Mouse (Mus musculus): ENCODE measurements around the gene Npm3.

Gene Npm3

GRCm38 (mm10) chr19:45753551-45753950, 4.2 kb upstream of the Npm3 start:
- no peak for DNase-seq (ENCODE audit: low spot score in 2 of 2)

- no peak for DNase-seq (ENCODE audit: low spot score in 2 of 2)
These were observed 2.5 kb upstream of the Npm3 start for GRCm38 (mm10) chr19:45751881-45752280.

- no peak for DNase-seq (ENCODE audit: low spot score in 2 of 2)
These were observed 624 bp downstream of the Npm3 start for GRCm38 (mm10) chr19:45748691-45749242.

- DNase-seq (ENCODE audit: low spot score in 2 of 2) = no peak
These were observed 1.2 kb downstream of the Npm3 start for GRCm38 (mm10) chr19:45748206-45748605.

- DNase-seq (ENCODE audit: low spot score in 2 of 2) = peak; percentile 31 to 92
These were observed 2.1 kb downstream of the Npm3 start for GRCm38 (mm10) chr19:45747028-45747867.

- peak in 1 of 2 experiments; percentile 72 for DNase-seq (ENCODE audit: low spot score in 2 of 2)
These were observed 3.0 kb downstream of the Npm3 start for GRCm38 (mm10) chr19:45746153-45747020.

- no peak for DNase-seq (ENCODE audit: low spot score in 2 of 2)
These were observed 3.8 kb downstream of the Npm3 start for GRCm38 (mm10) chr19:45745344-45746152.

- DNase-seq (ENCODE audit: low spot score in 2 of 2) = no peak
These were observed 5.8 kb downstream of the Npm3 start for GRCm38 (mm10) chr19:45743619-45744018.

- no peak for DNase-seq (ENCODE audit: low spot score in 2 of 2)
These were observed 6.3 kb downstream of the Npm3 start for GRCm38 (mm10) chr19:45742984-45743575.

GRCm38 (mm10) chr19:45742218-45742983, 7.0 kb downstream of the Npm3 start, which contains the start of gene Fgf8:
Gene Fgf8, minus strand, starts transcription at chr19:45742915.
- DNase-seq (ENCODE audit: low spot score in 2 of 2) = no peak

GRCm38 (mm10) chr19:45741431-45742217, 7.8 kb downstream of the Npm3 start:
- no peak for DNase-seq (ENCODE audit: low spot score in 2 of 2)

- DNase-seq (ENCODE audit: low spot score in 2 of 2) = no peak
These were observed 8.6 kb downstream of the Npm3 start for GRCm38 (mm10) chr19:45740817-45741216.

GRCm38 (mm10) chr19:45740233-45740632, 9.2 kb downstream of the Npm3 start:
- DNase-seq (ENCODE audit: low spot score in 2 of 2) = no peak

- DNase-seq (ENCODE audit: low spot score in 2 of 2) = no peak
These were observed 10.9 kb downstream of the Npm3 start for GRCm38 (mm10) chr19:45738521-45738920.

GRCm38 (mm10) chr19:45737846-45738484, 11.4 kb downstream of the Npm3 start:
- DNase-seq (ENCODE audit: low spot score in 2 of 2) = no peak

GRCm38 (mm10) chr19:45737208-45737845, 12.1 kb downstream of the Npm3 start:
- no peak for DNase-seq (ENCODE audit: low spot score in 2 of 2)

- DNase-seq (ENCODE audit: low spot score in 2 of 2) = peak in 1 of 2 experiments; percentile 13
These were observed 12.6 kb downstream of the Npm3 start for GRCm38 (mm10) chr19:45736855-45737207.

GRCm38 (mm10) chr19:45736241-45736640, 13.2 kb downstream of the Npm3 start:
- no peak for DNase-seq (ENCODE audit: low spot score in 2 of 2)

GRCm38 (mm10) chr19:45734762-45735161, 14.6 kb downstream of the Npm3 start:
- no peak for DNase-seq (ENCODE audit: low spot score in 2 of 2)
